Mouse (Mus musculus): ENCODE measurements at regions not wholly inside any gene's neighbourhood (a gene's known extent, or its start where the extent isn't known, plus 50 kb on each side); places are given as distances from the start of the nearest gene placed in this dataset.

DNA sequence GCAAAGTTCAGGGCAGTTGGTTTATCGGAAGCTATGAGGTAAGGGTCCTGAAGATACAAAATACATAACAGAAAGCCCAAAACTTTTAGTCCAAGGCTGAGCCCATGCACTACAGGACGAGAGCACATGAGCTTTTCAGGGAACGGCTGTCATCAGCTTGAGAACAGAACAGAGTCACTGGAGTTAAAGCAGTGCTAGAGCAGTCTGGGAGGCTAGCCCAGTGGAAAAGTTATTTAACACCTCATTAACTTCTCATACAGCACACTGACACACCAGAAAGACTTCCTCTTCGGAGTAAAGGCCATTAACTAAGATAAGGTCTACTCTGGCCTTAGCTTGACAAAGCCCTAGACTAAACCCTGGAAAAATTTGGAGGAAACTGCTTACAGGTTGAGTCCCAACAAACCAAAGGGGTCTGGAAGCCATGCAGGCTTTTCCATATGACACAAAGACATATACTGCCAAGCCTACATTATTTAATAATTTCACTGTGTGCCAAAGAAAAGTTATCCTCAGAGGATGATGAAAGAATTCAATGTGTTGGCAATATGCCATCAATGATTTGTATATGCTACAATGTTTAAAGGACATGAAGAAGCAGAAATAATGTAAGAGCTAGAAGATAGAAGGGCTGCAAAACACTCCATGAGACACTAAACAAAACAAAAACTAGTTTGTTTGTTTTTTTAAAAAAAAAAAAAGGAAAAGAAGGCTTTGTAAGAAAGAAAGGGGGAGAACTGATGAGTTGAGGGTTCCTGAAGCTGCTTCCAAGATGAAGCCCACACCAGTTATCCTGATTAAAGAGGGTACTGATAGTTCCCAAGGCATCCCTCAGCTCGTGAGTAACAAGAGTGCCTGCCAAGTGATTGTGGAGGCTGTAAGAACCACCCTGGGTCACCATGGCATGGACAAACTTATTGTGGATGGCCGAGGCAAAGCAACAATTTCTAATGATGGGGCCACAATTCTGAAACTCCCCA, 232.3 kb upstream of the Rack1 start:
- Histone ChIP-seq H3K4me3 (replicated peaks; ENCODE audit: insufficient read depth, low read depth, low read length) (no peak overlapping the region), H3K27ac (ENCODE audit: insufficient read depth, low read length) (no peak overlapping the region), H3K27me3 (ENCODE audit: control insufficient read depth, insufficient read depth, low read length) (no peaks in the 10 kb centered on the region), H3K4me1 (ENCODE audit: control insufficient read depth, insufficient read depth, low read length) (no peaks in the 10 kb centered on the region)
- DNase-seq: no peak
- TF ChIP-seq POLR2A (IDR thresholded peaks at IDR 0.05; ENCODE audit: borderline replicate concordance, insufficient read depth, low read length) (no peak), CTCF (IDR thresholded peaks at IDR 0.05; ENCODE audit: borderline replicate concordance, insufficient read depth, low read depth, low read length) (no peak)
- 41% methylated on average over 6 of the region's 6 CpGs for WGBS

DNA sequence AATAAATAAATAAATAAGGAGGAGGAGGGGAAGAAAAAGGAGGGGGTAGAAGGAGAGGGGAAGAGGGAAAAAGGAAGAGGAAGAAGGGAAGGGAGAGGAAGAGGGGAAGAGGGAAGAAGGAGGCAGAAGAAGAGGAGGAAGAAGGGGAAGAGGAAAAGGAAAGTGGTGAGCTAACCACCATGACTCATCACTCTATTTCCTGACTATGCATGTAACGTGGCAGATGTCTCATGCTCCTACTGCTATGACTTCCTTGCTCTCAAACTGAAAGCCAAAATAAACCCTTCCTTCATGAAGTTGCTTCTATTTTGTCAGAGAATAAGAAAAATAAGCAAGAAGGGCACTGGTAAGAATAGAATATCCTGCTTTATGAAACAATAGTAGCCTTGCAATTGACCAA, 242.1 kb upstream of the Rack1 start:
- H3K4me1 ChIP-seq (ENCODE audit: control insufficient read depth, insufficient read depth, low read length): no peaks in the 10 kb centered on the region
- TF ChIP-seq CTCF (IDR thresholded peaks at IDR 0.05; ENCODE audit: borderline replicate concordance, insufficient read depth, low read depth, low read length) (no peak), POLR2A (IDR thresholded peaks at IDR 0.05; ENCODE audit: borderline replicate concordance, insufficient read depth, low read length) (no peak)
- H3K27me3 ChIP-seq (ENCODE audit: control insufficient read depth, insufficient read depth, low read length): no peaks in the 10 kb centered on the region; the same call in 1 of the 2 replicates
- H3K4me3 ChIP-seq (replicated peaks; ENCODE audit: insufficient read depth, low read depth, low read length): no peak overlapping the region
- no peak overlapping the region for H3K27ac ChIP-seq (ENCODE audit: insufficient read depth, low read length)
- DNase-seq: no peak
- WGBS: 78% methylated on average over 1 of the region's 1 CpGs

DNA sequence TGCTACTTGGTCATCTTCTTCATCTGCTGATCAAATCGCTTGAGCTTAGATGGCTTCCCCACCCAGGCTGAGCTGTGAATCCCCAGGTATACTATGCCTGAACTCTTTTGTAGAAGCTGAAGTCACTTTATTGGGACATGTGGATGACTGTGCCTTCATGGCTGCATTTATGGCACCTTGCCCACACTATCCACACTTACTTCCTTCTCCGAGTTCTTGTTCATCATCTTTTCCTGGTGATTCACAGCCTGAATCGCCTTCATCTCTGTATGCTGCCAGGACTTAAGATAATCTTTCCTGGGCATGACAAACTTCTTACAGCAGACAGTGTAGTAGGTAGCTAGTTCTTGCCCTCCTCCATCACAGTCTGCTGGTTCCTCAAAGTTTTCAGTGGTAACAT, 248.1 kb upstream of the Rack1 start:
- H3K4me3 ChIP-seq (replicated peaks; ENCODE audit: insufficient read depth, low read depth, low read length): no peak overlapping the region
- DNase-seq: no peak
- H3K27ac ChIP-seq (ENCODE audit: insufficient read depth, low read length): no peak overlapping the region
- no peaks in the 10 kb centered on the region for H3K4me1 ChIP-seq (ENCODE audit: control insufficient read depth, insufficient read depth, low read length)
- no peak for TF ChIP-seq POLR2A (IDR thresholded peaks at IDR 0.05; ENCODE audit: borderline replicate concordance, insufficient read depth, low read length)
- no peak for TF ChIP-seq CTCF (IDR thresholded peaks at IDR 0.05; ENCODE audit: borderline replicate concordance, insufficient read depth, low read depth, low read length)
- H3K27me3 ChIP-seq (ENCODE audit: control insufficient read depth, insufficient read depth, low read length): no peaks in the 10 kb centered on the region
- WGBS: 87% methylated on average over 3 of the region's 3 CpGs

DNA sequence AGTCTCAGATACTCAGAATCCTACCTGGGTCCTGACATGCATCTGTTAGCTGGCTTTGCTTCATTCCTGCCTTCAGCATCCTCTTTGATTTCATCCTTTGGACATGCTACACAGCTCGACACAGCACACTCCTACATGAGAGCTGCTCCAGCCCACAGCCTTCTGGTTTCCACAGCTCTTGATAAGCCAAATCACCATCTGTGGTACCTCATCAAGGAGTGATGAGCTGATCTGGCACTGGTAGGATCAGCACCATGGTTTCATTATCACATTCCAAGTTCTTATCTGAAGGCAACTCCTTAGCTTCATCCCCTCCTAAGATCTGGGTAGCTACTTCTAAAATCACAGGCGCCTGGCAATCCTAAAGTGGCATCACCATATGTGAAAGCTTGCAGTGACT, 248.9 kb upstream of the Rack1 start:
- H3K27ac ChIP-seq (ENCODE audit: insufficient read depth, low read length): no peak overlapping the region

DNA sequence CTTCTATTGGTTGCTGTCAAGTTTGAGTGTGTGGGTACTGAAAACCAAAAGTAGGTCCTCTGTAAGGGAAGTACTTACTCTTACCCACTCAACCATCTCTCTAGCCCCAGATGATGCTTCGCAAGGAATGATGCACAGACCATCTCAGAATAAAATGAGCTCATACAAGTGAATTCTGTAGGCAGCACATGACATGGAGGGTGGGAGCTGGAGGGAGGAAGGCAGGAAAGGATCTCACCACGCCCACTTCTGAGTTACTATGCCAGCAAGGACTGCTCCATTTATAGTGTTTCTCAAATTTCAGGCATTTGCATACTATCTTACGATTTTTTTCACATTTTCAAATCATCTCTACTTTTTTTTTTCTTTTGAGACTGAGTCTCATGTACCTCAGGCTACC, 273.8 kb upstream of the Rack1 start:
- TF ChIP-seq CTCF (IDR thresholded peaks at IDR 0.05; ENCODE audit: borderline replicate concordance, insufficient read depth, low read depth, low read length) (no peak), POLR2A (IDR thresholded peaks at IDR 0.05; ENCODE audit: borderline replicate concordance, insufficient read depth, low read length) (no peak)
- no peak for DNase-seq
- Histone ChIP-seq H3K27ac (ENCODE audit: insufficient read depth, low read length) (no peak overlapping the region), H3K27me3 (ENCODE audit: control insufficient read depth, insufficient read depth, low read length) (no peaks in the 10 kb centered on the region), H3K4me1 (ENCODE audit: control insufficient read depth, insufficient read depth, low read length) (no peaks in the 10 kb centered on the region), H3K4me3 (replicated peaks; ENCODE audit: insufficient read depth, low read depth, low read length) (no peak overlapping the region)
- WGBS: 75% methylated on average over 3 of the region's 3 CpGs

More for the DNA sequence above, 248.9 kb upstream of the Rack1 start:
- TF ChIP-seq CTCF (IDR thresholded peaks at IDR 0.05; ENCODE audit: borderline replicate concordance, insufficient read depth, low read depth, low read length): no peak
- no peak for TF ChIP-seq POLR2A (IDR thresholded peaks at IDR 0.05; ENCODE audit: borderline replicate concordance, insufficient read depth, low read length)
- H3K4me3 ChIP-seq (replicated peaks; ENCODE audit: insufficient read depth, low read depth, low read length): no peak overlapping the region
- no peaks in the 10 kb centered on the region for H3K4me1 ChIP-seq (ENCODE audit: control insufficient read depth, insufficient read depth, low read length)
- no peaks in the 10 kb centered on the region for H3K27me3 ChIP-seq (ENCODE audit: control insufficient read depth, insufficient read depth, low read length)
- DNase-seq: no peak
- 50% methylated on average over 2 of the region's 2 CpGs for WGBS

DNA sequence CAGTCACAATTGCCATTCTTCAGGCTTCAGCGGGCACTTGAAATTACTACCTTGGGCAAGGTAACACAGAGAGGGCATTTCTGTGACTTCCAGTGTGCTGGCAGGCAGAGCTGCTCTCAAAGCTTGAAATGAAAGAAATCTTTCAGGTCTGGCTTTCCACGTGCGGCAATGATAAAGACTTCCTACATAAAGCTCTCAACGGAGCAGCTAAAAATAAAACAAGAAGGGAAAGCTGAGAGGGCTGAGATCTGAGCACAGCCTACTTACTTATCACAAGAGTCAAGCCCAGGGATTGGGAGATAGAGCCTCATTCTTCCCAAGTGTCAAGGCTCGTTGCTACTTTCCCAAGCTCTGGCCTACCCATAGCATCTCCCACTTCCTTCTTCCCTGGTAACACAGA, 274.6 kb upstream of the Rack1 start:
- no peak for TF ChIP-seq CTCF (IDR thresholded peaks at IDR 0.05; ENCODE audit: borderline replicate concordance, insufficient read depth, low read depth, low read length)
- no peak for TF ChIP-seq POLR2A (IDR thresholded peaks at IDR 0.05; ENCODE audit: borderline replicate concordance, insufficient read depth, low read length)
- no peak for DNase-seq
- Histone ChIP-seq H3K27ac (ENCODE audit: insufficient read depth, low read length) (no peak overlapping the region), H3K27me3 (ENCODE audit: control insufficient read depth, insufficient read depth, low read length) (no peaks in the 10 kb centered on the region), H3K4me1 (ENCODE audit: control insufficient read depth, insufficient read depth, low read length) (no peaks in the 10 kb centered on the region), H3K4me3 (replicated peaks; ENCODE audit: insufficient read depth, low read depth, low read length) (no peak overlapping the region)
- WGBS: 89% methylated on average over 5 of the region's 5 CpGs

DNA sequence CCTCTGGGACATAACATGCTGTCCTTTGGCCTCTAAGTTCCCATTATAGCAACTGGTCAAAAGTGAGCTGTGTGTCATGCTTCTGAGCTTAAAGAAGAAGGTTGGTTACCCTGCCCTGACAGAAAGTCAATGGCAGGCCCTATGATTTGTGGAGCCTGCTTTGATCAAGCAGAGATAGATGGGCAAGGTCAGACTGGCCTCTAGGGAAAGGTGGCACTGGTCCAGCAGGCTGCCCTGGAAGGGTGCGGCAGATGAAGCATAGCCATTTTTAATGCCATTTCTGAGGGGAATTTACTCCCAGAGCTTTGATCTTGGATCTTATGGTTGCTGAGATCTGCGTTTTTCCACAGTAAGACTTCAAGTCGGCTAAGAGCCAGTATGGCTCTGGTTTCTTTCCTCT, 293.2 kb upstream of the Rack1 start:
- 62% methylated on average over 3 of the region's 3 CpGs for WGBS
- no peaks in the 10 kb centered on the region for H3K4me1 ChIP-seq (ENCODE audit: control insufficient read depth, insufficient read depth, low read length)
- H3K27ac ChIP-seq (ENCODE audit: insufficient read depth, low read length): no peak overlapping the region
- TF ChIP-seq CTCF (IDR thresholded peaks at IDR 0.05; ENCODE audit: borderline replicate concordance, insufficient read depth, low read depth, low read length) (no peak), POLR2A (IDR thresholded peaks at IDR 0.05; ENCODE audit: borderline replicate concordance, insufficient read depth, low read length) (no peak)
- no peaks in the 10 kb centered on the region for H3K27me3 ChIP-seq (ENCODE audit: control insufficient read depth, insufficient read depth, low read length)
- H3K4me3 ChIP-seq (replicated peaks; ENCODE audit: insufficient read depth, low read depth, low read length): no peak overlapping the region
- no peak for DNase-seq
